29 mouse cellular contexts compared by ENCODE assay signal in the genomic region with DNA sequence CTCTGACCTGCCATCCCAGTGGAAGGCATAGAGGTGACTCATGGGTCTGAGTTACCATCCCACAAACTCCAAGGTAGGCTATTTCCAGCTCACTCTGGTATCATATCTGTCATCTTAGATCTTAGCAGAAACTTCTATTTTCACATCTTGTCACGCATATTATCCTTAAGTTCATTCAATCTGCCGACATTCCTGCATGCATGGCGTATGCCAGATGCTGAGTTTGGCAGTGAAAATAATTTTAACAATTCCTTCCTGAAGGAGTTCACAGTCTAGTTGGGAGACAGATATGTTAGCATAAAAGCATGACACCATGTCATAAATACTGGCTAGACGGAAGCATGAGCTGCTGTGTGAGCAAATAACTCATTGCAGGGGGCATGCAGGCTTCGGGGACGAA. TPM values are rescaled to one million over a fixed set of nuclear protein-coding genes. Genes with fewer than 3 reads are reported as not detected.
DNase-seq lines count a peak whose midpoint lies in the region; ATAC-seq and TF ChIP-seq lines count a peak whose summit lies in the region.
"Had no signal": no experiment of that assay in that cellular context is flagged by ENCODE, and none has a peak within 500 bp of the region (broad histone marks: within the 10 kb centered on the region; RNA-seq: fewer than 3 reads in every experiment).

No protein-coding gene starts in this region.

- H3K9ac ChIP-seq in forebrain, embryonic 13.5 days: no peak overlapping the region
- H3K9ac ChIP-seq in forebrain, embryonic 12.5 days: no peak overlapping the region
- H3K9ac ChIP-seq: heart, embryonic 13.5 days; hindbrain, embryonic 14.5 days; kidney, embryonic 15.5 days; liver, embryonic 15.5 days; lung, embryonic 14.5 days had no signal

- no peaks in the 10 kb centered on the region for H3K27me3 ChIP-seq in forebrain, embryonic 13.5 days
- H3K27me3 ChIP-seq in forebrain, embryonic 12.5 days: no peaks in the 10 kb centered on the region
- H3K27me3 ChIP-seq: heart, embryonic 13.5 days; kidney, embryonic 15.5 days; liver, embryonic 15.5 days; Patski had no signal

- peaks cover 11% of the 10 kb centered on the region; the same call in 1 of the 2 replicates for H3K4me1 ChIP-seq in forebrain, embryonic 13.5 days
- H3K4me1 ChIP-seq in forebrain, embryonic 12.5 days: peaks cover 13% of the 10 kb centered on the region
- peaks cover 2% of the 10 kb centered on the region for H3K4me1 ChIP-seq in embryonic fibroblast, embryonic 13.5 days (ENCODE audit: control insufficient read depth, insufficient read depth, low read length)
- H3K4me1 ChIP-seq: kidney, embryonic 15.5 days; liver, embryonic 15.5 days had no signal

- TF ChIP-seq CTCF in embryonic fibroblast, embryonic 13.5 days (IDR thresholded peaks at IDR 0.05; ENCODE audit: borderline replicate concordance, insufficient read depth, low read length): no peak

- H3K4me2 ChIP-seq in forebrain, embryonic 13.5 days: no peak overlapping the region
- H3K4me2 ChIP-seq in forebrain, embryonic 12.5 days: no peak overlapping the region
- H3K4me2 ChIP-seq: heart, embryonic 13.5 days; hindbrain, embryonic 14.5 days; kidney, embryonic 15.5 days; liver, embryonic 15.5 days; lung, embryonic 14.5 days had no signal

- intact Hi-C loops in left cerebral cortex, postnatal 36 days (cut with DNase I): no loop called here

- TF ChIP-seq POLR2A in embryonic fibroblast, embryonic 13.5 days (IDR thresholded peaks at IDR 0.05; ENCODE audit: low read depth, low read length): no peak

- H3K4me3 ChIP-seq in forebrain, embryonic 13.5 days: no peak overlapping the region
- H3K4me3 ChIP-seq in forebrain, embryonic 12.5 days (replicated peaks): no peak overlapping the region
- no peak overlapping the region for H3K4me3 ChIP-seq in embryonic fibroblast, embryonic 13.5 days (ENCODE audit: insufficient read depth, low read length)
- H3K4me3 ChIP-seq: heart, embryonic 13.5 days; kidney, embryonic 15.5 days; liver, embryonic 15.5 days had no signal

- peak; percentile 27 to 52 for DNase-seq in frontal cortex, adult 2 months (ENCODE audit: extremely low spot score in 1 of 2, low spot score in 1 of 2)
- DNase-seq in frontal cortex, postnatal 25 days (ENCODE audit: low spot score in 2 of 2): no peak
- DNase-seq in brain, adult 2 months (ENCODE audit: low read depth, low spot score): peak; percentile 56
- DNase-seq in left cerebral cortex, postnatal 36 days (ENCODE audit: low spot score in 2 of 2): no peak
- DNase-seq in cerebellum, postnatal 14 days: no peak
- DNase-seq: adrenal gland, postnatal 10 days; cerebellum, adult 11 months; cerebellum, adult 9-10 months; gastrocnemius, postnatal 10 days; heart, postnatal 10 days; kidney, postnatal 36 days; layer of hippocampus, postnatal 36 days; lung, embryonic 14.5 days; lung, postnatal 14 days; midbrain, embryonic 14.5 days; retina, postnatal 1 day; spleen, adult 18-20 months; thymus, adult 18-20 months; thymus, postnatal 25 days had no signal

- WGBS in forebrain, embryonic 13.5 days: 84% methylated on average over 6 of the region's 6 CpGs
- 88% methylated on average over 6 of the region's 6 CpGs for WGBS in forebrain, embryonic 12.5 days

- H3K9me3 ChIP-seq in forebrain, embryonic 13.5 days (replicated peaks): no peaks in the 10 kb centered on the region
- H3K9me3 ChIP-seq in forebrain, embryonic 12.5 days: no peaks in the 10 kb centered on the region
- H3K9me3 ChIP-seq: heart, embryonic 13.5 days; kidney, embryonic 15.5 days; liver, embryonic 15.5 days had no signal

- 0 out of 2 replicates have a peak, but pooled peaks have one; percentile 21 for ATAC-seq in forebrain, embryonic 13.5 days
- ATAC-seq in forebrain, embryonic 12.5 days (ENCODE audit: low FRiP score): no peak
- ATAC-seq: intestine, postnatal 0 days; Patski had no signal

- H3K27ac ChIP-seq in forebrain, embryonic 13.5 days: no peak overlapping the region
- no peak overlapping the region for H3K27ac ChIP-seq in forebrain, embryonic 12.5 days
- peak overlapping the region; percentile 63 for H3K27ac ChIP-seq in embryonic fibroblast, embryonic 13.5 days (ENCODE audit: insufficient read depth, low read length)
- H3K27ac ChIP-seq: heart, embryonic 13.5 days; hindbrain, embryonic 14.5 days; kidney, embryonic 15.5 days; liver, embryonic 15.5 days had no signal

- H3K36me3 ChIP-seq in forebrain, embryonic 13.5 days (ENCODE audit: poor library complexity, severe bottlenecking): no peaks in the 10 kb centered on the region
- H3K36me3 ChIP-seq in forebrain, embryonic 12.5 days (replicated peaks): no peaks in the 10 kb centered on the region
- H3K36me3 ChIP-seq: G1E; heart, embryonic 13.5 days; kidney, embryonic 15.5 days; liver, embryonic 15.5 days had no signal

RNA-seq across cellular contexts. Expression of a gene that starts 49.3 kb away (rescaled TPM):
- polyA plus RNA-seq in forebrain, embryonic 13.5 days (2015; fragmentation: Nextera tagmentation; extraction: Ambion mirVana): 33.9 and 43.8 TPM in 2 replicates
- 50.8 and 51.3 TPM in 2 replicates for polyA plus RNA-seq in forebrain, embryonic 12.5 days (2016; fragmentation: Nextera tagmentation; extraction: Ambion mirVana)
- 50.6 and 70.6 TPM in 2 replicates for polyA plus RNA-seq in frontal cortex, adult 2 months (2012; rRNA removed)
- 1.3 and 2.2 TPM in 2 replicates for polyA plus RNA-seq in embryonic fibroblast, embryonic 13.5 days (2011; ENCODE audit: insufficient read length, low read depth, missing spikeins)
- 10 to 100 TPM; 56.0 to 75.6 TPM for total RNA-seq in left cerebral cortex, postnatal 36 days (2021)
- polyA plus RNA-seq: G1E had no signal

Comparison
In these comparisons a context has a peak if more than half of its experiments do, and no peak if none do; other contexts are left out.
1. DNase-seq: peak in frontal cortex, adult 2 months (2 of 2) and brain, adult 2 months (single experiment); none in frontal cortex, postnatal 25 days (0 of 2), left cerebral cortex, postnatal 36 days (0 of 2) and cerebellum, postnatal 14 days (0 of 2).
2. RNA of a gene that starts 49.3 kb away (polyA plus RNA-seq): 50.6 to 70.6 TPM in frontal cortex, adult 2 months, 50.8 to 51.3 TPM in forebrain, embryonic 12.5 days and 33.9 to 43.8 TPM in forebrain, embryonic 13.5 days; 1.3 to 2.2 TPM in embryonic fibroblast, embryonic 13.5 days; every median in the first group is over 10 times any median in the second.